Comparison of ENCODE assay signal across 8 mouse cellular contexts in the genomic region with DNA sequence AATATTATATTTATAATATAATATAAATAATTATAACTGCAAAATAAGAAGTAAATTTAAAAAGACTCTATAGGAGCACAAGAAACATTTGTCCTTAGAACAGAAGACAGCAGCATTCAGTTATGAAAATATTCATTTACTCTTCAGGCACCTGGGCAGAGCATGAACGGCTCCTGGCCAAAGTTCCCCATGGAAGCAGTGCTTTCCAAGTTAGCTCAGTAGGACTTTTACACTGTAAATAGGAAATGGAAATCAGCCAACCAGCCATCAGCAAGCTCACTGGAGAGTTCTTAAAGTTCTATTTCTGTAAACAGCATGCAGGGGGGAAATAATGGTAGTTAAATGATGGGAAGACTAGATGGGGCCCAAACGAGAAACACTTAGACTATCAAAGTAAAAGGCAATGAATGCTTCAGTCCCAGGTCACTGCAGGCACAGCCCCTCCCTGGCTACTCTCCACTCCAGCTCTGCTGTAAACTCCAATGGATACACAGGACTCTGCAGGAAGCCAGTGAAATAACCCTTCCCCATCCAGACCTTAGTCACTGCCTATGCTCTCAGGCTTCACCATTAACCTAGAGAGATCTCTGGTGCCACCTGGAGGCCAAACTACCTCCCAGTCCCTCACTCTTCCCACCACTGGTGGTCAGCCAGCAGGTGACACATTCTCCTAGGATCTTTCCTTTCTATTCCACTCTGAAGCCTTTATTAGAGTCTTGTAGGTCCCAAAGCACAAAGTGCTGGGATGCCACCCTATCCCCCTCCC. TPM values are rescaled to one million over a fixed set of nuclear protein-coding genes. Genes with fewer than 3 reads are reported as not detected.
DNase-seq lines count a peak whose midpoint lies in the region; ATAC-seq lines count a peak whose summit lies in the region.

No protein-coding gene starts in this region.

- peak; percentile 47 for DNase-seq in right cerebral cortex, postnatal 4 days
- no peak for DNase-seq in right cerebral cortex, postnatal 25 days
- peak; percentile 49 to 52 for DNase-seq in adrenal gland, adult 18-20 months (ENCODE audit: low spot score in 2 of 2)
- DNase-seq in embryo, embryonic 11.5 days (ENCODE audit: low read depth, low spot score): peak; percentile 26
- peak; percentile 68 for DNase-seq in limb, embryonic 10.5 days (ENCODE audit: low spot score)
- peak; percentile 60 for DNase-seq in mesoderm, embryonic 11.5 days (ENCODE audit: low read depth, low spot score)
- DNase-seq in testis, postnatal 10 days (ENCODE audit: low spot score): peak; percentile 80

- H3K36me3 ChIP-seq in hindbrain, embryonic 12.5 days: no peaks in the 10 kb centered on the region
- no peaks in the 10 kb centered on the region for H3K36me3 ChIP-seq in limb, embryonic 10.5 days

- peaks cover 9% of the 10 kb centered on the region for H3K4me1 ChIP-seq in hindbrain, embryonic 12.5 days
- peaks cover 6% of the 10 kb centered on the region; the same call in 1 of the 2 replicates for H3K4me1 ChIP-seq in limb, embryonic 10.5 days

- no peaks in the 10 kb centered on the region for H3K27me3 ChIP-seq in hindbrain, embryonic 12.5 days
- no peaks in the 10 kb centered on the region for H3K27me3 ChIP-seq in limb, embryonic 10.5 days (ENCODE audit: low read depth, poor library complexity, severe bottlenecking)

- H3K9me3 ChIP-seq in hindbrain, embryonic 12.5 days (replicated peaks): no peaks in the 10 kb centered on the region
- no peaks in the 10 kb centered on the region for H3K9me3 ChIP-seq in limb, embryonic 10.5 days (replicated peaks)

- peak; percentile 38; the same call in 1 of the 2 replicates for ATAC-seq in hindbrain, embryonic 12.5 days (ENCODE audit: low FRiP score)

- H3K9ac ChIP-seq in hindbrain, embryonic 12.5 days: no peak overlapping the region

- no peak overlapping the region for H3K4me2 ChIP-seq in hindbrain, embryonic 12.5 days (replicated peaks)

- no peak overlapping the region for H3K4me3 ChIP-seq in hindbrain, embryonic 12.5 days
- no peak overlapping the region for H3K4me3 ChIP-seq in limb, embryonic 10.5 days

- no peak overlapping the region for H3K27ac ChIP-seq in hindbrain, embryonic 12.5 days
- H3K27ac ChIP-seq in limb, embryonic 10.5 days: no peak overlapping the region

- 67% methylated on average over 2 of the region's 2 CpGs for WGBS in hindbrain, embryonic 12.5 days
- WGBS in limb, embryonic 10.5 days: 67% methylated on average over 2 of the region's 2 CpGs

RNA-seq across cellular contexts. Expression of a gene that starts 12.2 kb away (rescaled TPM):
- total RNA-seq in adrenal gland, adult 18-20 months (2021): 1 to 10 TPM in 1 of 2 experiments, under 1 TPM in 1; 0.83 to 1.2 TPM
- 1.7 and 1.9 TPM in 2 replicates for polyA plus RNA-seq in hindbrain, embryonic 12.5 days (2016; fragmentation: Nextera tagmentation; extraction: Ambion mirVana)
- 0.89 and 1.1 TPM in 2 replicates for polyA plus RNA-seq in limb, embryonic 10.5 days (2016; fragmentation: Nextera tagmentation; extraction: Ambion mirVana)

RNA-seq across cellular contexts. Expression of a gene that starts 12.6 kb away (rescaled TPM):
- 10 to 100 TPM; 32.7 to 46.0 TPM for total RNA-seq in adrenal gland, adult 18-20 months (2021)
- polyA plus RNA-seq in hindbrain, embryonic 12.5 days (2016; fragmentation: Nextera tagmentation; extraction: Ambion mirVana): 32.3 and 38.0 TPM in 2 replicates
- polyA plus RNA-seq in limb, embryonic 10.5 days (2016; fragmentation: Nextera tagmentation; extraction: Ambion mirVana): 33.4 and 45.6 TPM in 2 replicates
